Mouse (Mus musculus): Measurements from ENCODE around the gene Olfr391-ps.

Gene Olfr391-ps

GRCm38 (mm10) chr11:73802952-73803351 is at the start of gene Olfr391-ps:
TSS of gene Olfr391-ps (minus strand) at chr11:73803052.
- DNase-seq, result no peak

- no peak for DNase-seq
Measured at GRCm38 (mm10) chr11:73851354-73851753, 48.5 kb upstream of the Olfr391-ps start, which contains the start of gene Olfr393. TSS of gene Olfr393 (minus strand) at chr11:73851454.

- DNase-seq, result no peak
Measured at GRCm38 (mm10) chr11:73816949-73817348, 14.1 kb upstream of the Olfr391-ps start, which contains the start of gene Olfr392. TSS of gene Olfr392 (minus strand) at chr11:73817049.

- DNase-seq, result no peak
Measured at GRCm38 (mm10) chr11:73782664-73783063, 20.2 kb downstream of the Olfr391-ps start, which contains the start of gene Olfr390. TSS of gene Olfr390 (plus strand) at chr11:73782964.

GRCm38 (mm10) chr11:73780613-73781012 is 22.2 kb downstream of the Olfr391-ps start, which contains the start of gene Olfr389:
TSS of gene Olfr389 (minus strand) at chr11:73780713.
- DNase-seq, result no peak

- no peak for DNase-seq
Measured at GRCm38 (mm10) chr11:73759115-73759514, 43.7 kb downstream of the Olfr391-ps start.
